Mouse (Mus musculus): Measurements from ENCODE around the gene Dcaf17.
A peak's percentile ranks its signal among the peaks of the same experiment; 100 is the strongest.

The Dcaf17 gene

DNA sequence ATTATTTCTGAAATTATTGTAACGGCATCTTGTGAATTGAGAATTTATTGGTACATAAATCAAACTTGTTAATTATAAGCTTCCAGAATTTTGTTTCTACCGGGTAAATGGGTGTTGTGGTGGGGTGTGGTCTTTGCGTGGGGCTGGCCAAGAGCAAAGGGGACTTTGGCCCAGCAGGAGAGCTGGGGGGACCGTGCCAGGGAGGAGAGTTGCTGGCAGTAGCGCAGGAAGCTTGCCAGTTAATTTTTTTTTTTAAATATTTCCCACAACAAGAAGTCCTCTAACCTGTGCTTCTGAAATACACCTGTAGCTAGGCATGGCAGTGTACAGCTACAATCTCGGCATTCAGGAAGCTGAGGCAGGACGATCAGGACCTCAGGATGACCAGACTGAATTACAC, 4.6 kb upstream of the Dcaf17 start:
- DNase-seq (ENCODE audit: low read depth in 2 of 2, low spot score in 2 of 2), result no peak

- no peak for DNase-seq (ENCODE audit: low read depth in 2 of 2, low spot score in 2 of 2)
These were observed 412 bp upstream of the Dcaf17 start for GRCm38 (mm10) chr2:71054716-71055115.

- no peak for DNase-seq (ENCODE audit: low read depth in 2 of 2, low spot score in 2 of 2)
These were observed 1.1 kb downstream of the Dcaf17 start for GRCm38 (mm10) chr2:71056115-71056835.

DNA sequence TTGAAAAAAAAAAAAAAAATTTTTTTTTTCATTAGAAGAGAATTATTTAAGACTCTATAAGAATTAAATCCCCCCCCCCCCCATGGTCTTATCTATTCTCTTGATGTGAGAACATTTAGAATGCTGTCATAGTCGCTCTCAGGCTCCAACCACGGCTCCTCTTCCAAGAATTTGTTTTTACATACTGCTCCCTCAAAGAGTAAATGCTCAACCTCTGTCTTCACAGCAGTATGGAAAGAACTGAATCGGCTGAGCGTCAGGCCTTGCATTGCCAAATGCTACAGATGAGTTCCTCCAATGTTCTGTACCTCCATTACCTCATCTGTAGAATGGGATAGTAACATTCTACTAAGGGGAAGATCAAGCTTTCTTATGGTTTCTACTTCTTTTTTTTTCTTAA, 16.5 kb downstream of the Dcaf17 start:
- DNase-seq (ENCODE audit: low read depth in 2 of 2, low spot score in 2 of 2), result no peak

GRCm38 (mm10) chr2:71073330-71073729, 18.2 kb downstream of the Dcaf17 start:
- DNase-seq (ENCODE audit: low read depth in 2 of 2, low spot score in 2 of 2), result no peak

- no peak for DNase-seq (ENCODE audit: low read depth in 2 of 2, low spot score in 2 of 2)
These were observed 18.7 kb downstream of the Dcaf17 start for GRCm38 (mm10) chr2:71073828-71074227.

GRCm38 (mm10) chr2:71082416-71082815, 27.3 kb downstream of the Dcaf17 start:
- DNase-seq (ENCODE audit: low read depth in 2 of 2, low spot score in 2 of 2), result no peak

- no peak for DNase-seq (ENCODE audit: low read depth in 2 of 2, low spot score in 2 of 2)
These were observed 28.5 kb downstream of the Dcaf17 start for GRCm38 (mm10) chr2:71083454-71084193.

DNA sequence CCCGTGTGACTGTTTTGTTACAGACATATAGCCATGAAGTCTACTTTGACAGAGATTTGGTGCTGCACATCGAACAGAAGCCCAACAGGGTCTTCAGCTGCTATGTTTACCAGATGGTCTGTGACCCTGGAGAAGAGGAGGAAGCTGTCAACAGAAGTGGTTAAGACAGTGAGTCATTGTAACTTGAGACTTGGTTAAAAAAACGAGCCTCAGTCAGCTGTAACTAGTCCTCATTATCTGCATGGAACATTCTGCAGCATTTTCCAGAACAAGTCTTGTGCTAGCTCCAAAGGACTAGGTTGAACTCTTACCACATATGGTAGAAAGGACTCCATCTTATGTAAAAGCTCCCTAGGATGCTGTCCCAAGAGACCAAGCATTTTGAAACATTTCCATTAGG, 34.6 kb downstream of the Dcaf17 start:
- DNase-seq (ENCODE audit: low read depth in 2 of 2, low spot score in 2 of 2), result no peak

- DNase-seq (ENCODE audit: low read depth in 2 of 2, low spot score in 2 of 2), result no peak
These were observed 35.7 kb downstream of the Dcaf17 start for GRCm38 (mm10) chr2:71090660-71091445.

DNA sequence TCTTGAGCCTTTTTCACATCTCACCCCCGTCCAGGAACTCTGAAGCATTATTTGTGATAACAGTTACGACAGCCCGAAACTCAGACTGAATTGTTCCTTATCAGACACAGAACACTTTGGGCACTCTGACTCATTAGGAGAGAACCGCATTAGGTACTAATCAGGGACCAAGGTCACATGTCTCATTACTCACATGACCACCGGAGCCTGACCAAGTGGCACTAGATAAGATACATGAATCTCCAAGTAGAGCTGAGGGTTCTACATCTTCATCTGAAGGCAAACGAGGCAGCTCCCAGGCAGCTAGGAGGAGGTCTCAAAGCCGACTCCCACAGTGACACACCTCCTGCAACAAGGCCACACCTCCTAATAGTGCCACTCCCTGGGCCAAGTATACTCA, 41.0 kb downstream of the Dcaf17 start:
- DNase-seq (ENCODE audit: low read depth in 2 of 2, low spot score in 2 of 2), result no peak

DNA sequence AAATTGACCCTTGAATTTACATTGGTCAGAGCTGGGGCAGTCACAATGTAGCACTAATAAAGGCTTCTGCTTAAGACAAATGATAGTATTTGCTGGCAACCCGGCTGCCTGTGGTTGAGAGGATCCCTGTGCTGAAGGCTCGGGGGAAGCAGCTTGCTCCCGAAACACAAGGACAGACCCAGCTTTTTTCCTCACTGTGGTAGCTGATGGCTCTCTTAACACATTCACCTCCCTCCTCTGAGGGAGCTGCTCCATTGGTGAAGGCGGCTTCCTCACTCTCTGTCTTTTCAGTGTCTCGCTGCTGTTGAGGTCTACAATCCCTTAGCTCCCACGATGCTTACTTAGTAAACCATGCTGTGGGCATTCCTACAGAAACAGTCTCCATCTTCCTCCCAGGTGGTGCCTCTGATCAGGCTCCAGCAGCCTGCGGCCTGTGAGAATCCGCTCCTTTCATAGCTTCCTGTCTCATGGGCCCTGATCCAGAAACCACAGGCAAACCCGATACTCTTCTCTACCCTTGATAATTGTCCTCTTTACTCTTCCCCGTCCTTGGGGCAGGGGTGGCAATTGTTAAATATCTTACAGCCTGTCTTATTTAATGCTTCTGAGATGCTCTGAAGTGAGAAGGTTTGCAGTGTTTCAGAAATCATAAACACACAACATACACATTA, 47.6 kb downstream of the Dcaf17 start:
- no peak for DNase-seq (ENCODE audit: low read depth in 2 of 2, low spot score in 2 of 2)

GRCm38 (mm10) chr2:71103292-71103680, 48.2 kb downstream of the Dcaf17 start:
- no peak for DNase-seq (ENCODE audit: low read depth in 2 of 2, low spot score in 2 of 2)

- DNase-seq (ENCODE audit: low read depth in 2 of 2, low spot score in 2 of 2), result no peak
These were observed 49.6 kb downstream of the Dcaf17 start for GRCm38 (mm10) chr2:71104696-71105095.

DNA sequence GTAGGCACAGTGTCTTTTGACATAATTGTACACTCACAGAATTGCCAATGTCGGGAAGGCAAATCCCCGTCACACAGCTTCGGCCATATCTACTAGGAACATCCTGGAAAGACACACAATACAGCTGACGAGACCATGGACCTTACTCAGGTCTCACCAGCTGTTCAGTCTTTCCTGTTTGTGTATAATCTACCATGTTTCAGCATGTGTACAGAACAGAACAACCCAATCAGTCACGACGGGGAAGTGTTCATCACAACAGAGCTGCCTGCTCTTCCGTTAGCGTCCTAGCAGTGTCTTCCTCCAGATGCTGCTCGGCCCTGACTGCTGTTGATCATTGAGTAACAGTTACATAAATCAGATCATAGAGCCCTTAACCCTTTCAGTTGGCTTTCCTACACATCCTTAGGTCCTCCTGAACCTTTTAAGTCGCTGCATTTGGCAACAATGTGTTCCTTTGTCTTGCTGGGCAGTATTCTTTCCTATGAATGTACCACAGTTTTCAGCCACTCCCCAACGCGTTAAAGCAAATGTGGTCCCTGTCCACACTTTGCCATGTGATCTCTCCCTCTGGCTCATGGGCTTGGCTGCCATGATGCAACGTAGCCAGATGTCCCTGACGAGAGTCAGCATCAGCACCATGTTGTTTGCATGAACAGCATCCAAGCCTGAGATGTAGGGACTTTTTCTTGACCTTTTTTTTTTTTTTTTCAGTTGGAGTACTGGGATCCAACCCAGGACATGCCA, 50.5 kb downstream of the Dcaf17 start:
- no peak for DNase-seq (ENCODE audit: low read depth in 2 of 2, low spot score in 2 of 2)

DNA sequence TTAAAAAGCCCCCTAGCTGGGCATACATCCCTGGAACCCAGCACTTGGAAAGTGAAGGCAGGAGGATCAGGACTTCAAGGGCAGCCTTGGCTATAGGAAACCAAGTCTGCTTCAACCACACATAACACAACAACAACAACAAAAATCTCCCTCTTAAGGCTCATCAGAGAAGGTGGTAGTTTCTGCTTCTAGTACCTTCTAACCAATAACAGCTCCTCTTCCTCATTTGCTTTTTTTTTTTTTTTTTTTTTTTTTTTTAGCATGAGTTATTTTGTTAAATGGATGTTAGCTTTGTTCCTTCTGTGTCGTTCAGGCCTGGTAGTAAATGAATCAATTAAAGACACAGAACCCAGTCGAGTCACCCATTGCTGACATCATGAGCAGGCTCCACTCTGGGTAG, 52.1 kb downstream of the Dcaf17 start:
- no peak for DNase-seq (ENCODE audit: low read depth in 2 of 2, low spot score in 2 of 2)

DNA sequence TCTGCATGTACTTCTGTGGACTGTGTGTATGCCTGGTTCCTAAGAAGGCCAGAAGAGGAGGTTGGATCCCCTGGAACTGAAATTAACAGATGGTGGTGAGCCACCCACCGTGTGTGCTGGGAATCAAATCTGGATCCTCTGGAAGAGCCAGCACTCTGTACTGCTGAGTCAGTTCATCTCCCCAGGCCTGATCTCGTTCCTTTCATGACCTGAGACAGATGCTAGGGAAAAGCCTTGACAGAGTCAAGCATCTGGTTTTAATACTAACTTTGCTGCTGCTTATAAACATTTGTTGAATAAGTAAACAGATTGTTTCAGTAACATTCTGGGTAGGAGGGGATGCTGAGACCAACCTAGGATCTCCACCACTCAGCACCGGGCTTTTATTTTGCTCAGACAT, 53.4 kb downstream of the Dcaf17 start:
- DNase-seq (ENCODE audit: low read depth in 2 of 2, low spot score in 2 of 2), result no peak

- DNase-seq (ENCODE audit: low read depth in 2 of 2, low spot score in 2 of 2), result no peak
These were observed 58.5 kb downstream of the Dcaf17 start for GRCm38 (mm10) chr2:71113489-71114171.

- DNase-seq (ENCODE audit: low read depth in 2 of 2, low spot score in 2 of 2), result peak in 1 of 2 experiments; percentile 16
These were observed 61.0 kb downstream of the Dcaf17 start for GRCm38 (mm10) chr2:71116151-71116550.

Measured in CD8-positive naive resting alpha-beta T cell, adult 2 months (primary cell).